Mouse (Mus musculus) midbrain, embryonic 13.5 days (tissue): ENCODE data around the gene St6galnac4. TPM values are rescaled to one million over a fixed set of nuclear protein-coding genes. Genes with fewer than 3 reads are reported as not detected.

Source experiments
- ATAC-seq: fragments of 200-750 bp; cut with Nextera tagmentation; 2 replicates; pipeline ENCODE4 v1.8.0; 2017; ENCODE audit warnings: mild to moderate bottlenecking, moderate TSS enrichment, moderate library complexity
- H3K27ac ChIP-seq: fragments of 300-500 bp; sonication (generic); 2 replicates; pipeline ENCODE4 v1.5.1; 2015; ENCODE audit warnings: inconsistent platforms, mild to moderate bottlenecking, moderate library complexity
- H3K27me3 ChIP-seq: fragments of 300-500 bp; sonication (generic); 2 replicates; pipeline ENCODE4 v1.6.1; 2015; ENCODE audit warnings: mild to moderate bottlenecking, inconsistent platforms
- H3K36me3 ChIP-seq: fragments of 300-500 bp; sonication (generic); 2 replicates; pipeline ENCODE4 v1.6.1; 2015; ENCODE audit warnings: mild to moderate bottlenecking, inconsistent platforms
- H3K4me1 ChIP-seq: fragments of 300-500 bp; sonication (generic); replicated peaks from 2 replicates; pipeline ENCODE4 v1.6.1; 2015; ENCODE audit warnings: inconsistent platforms
- H3K4me2 ChIP-seq: fragments of 300-500 bp; sonication (generic); replicated peaks from 2 replicates; pipeline ENCODE4 v1.6.1; 2015; ENCODE audit warnings: moderate library complexity, mild to moderate bottlenecking, inconsistent platforms
- H3K4me3 ChIP-seq: fragments of 300-500 bp; sonication (generic); replicated peaks from 2 replicates; pipeline ENCODE4 v1.5.1; 2015; ENCODE audit warnings: mild to moderate bottlenecking, inconsistent platforms
- H3K9ac ChIP-seq: fragments of 300-500 bp; sonication (generic); replicated peaks from 2 replicates; pipeline ENCODE4 v1.6.1; 2015; ENCODE audit warnings: mild to moderate bottlenecking, inconsistent platforms
- H3K9me3 ChIP-seq: fragments of 300-500 bp; sonication (generic); 2 replicates; pipeline ENCODE4 v1.6.1; 2016; ENCODE audit warnings: mild to moderate bottlenecking, inconsistent platforms
- WGBS: fragments of 180-500 bp; shearing (Covaris S2); methylation state at CpG from one replicate; pipeline ENCODE4 v1.1.7; 2015; 5-methylcytosine and 5-hydroxymethylcytosine counted together
- polyA plus RNA-seq: library from polyadenylated mRNA; unstranded; fragments of >200 nt; fragmentation: Nextera tagmentation; extraction: Ambion mirVana; gene quantifications from 2 replicates; pipeline ENCODE4 v1.2.1, GENCODE M21; 2015

St6galnac4 gene
- polyA plus RNA-seq, 1 experiment from 2014 or later, result 16.3 TPM

DNA sequence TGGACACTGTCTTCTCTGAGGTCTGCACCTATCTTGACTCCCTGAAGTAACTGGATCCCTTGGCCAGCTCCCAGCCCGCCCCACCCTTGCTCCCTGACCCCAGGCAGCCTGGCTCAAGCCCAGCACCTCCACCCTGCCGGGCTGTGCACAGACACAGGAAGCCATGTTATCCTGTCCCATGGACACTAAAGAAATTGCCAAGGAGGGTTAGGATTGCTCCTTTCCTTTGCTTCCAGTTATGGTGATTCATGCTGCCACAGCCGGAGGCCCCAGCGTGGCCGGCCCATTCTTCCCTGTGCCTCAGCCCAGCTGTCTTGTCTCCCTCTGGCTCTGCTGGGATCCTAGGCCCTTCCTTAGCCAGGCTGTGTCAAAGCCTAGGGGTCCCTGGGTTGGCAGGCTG lies 46.8 kb downstream of the St6galnac4 start:
- Histone ChIP-seq H3K4me2 (no peak overlapping the region), H3K27ac (no peak overlapping the region), H3K9ac (no peak overlapping the region), H3K27me3 (no peaks in the 10 kb centered on the region), H3K36me3 (peaks cover 10% of the 10 kb centered on the region; the same call in 1 of the 2 replicates), H3K9me3 (no peaks in the 10 kb centered on the region), H3K4me1 (peaks cover 32% of the 10 kb centered on the region), H3K4me3 (no peak overlapping the region)
- WGBS, result 79% methylated on average over 5 of the region's 5 CpGs
- ATAC-seq, result no peak

DNA sequence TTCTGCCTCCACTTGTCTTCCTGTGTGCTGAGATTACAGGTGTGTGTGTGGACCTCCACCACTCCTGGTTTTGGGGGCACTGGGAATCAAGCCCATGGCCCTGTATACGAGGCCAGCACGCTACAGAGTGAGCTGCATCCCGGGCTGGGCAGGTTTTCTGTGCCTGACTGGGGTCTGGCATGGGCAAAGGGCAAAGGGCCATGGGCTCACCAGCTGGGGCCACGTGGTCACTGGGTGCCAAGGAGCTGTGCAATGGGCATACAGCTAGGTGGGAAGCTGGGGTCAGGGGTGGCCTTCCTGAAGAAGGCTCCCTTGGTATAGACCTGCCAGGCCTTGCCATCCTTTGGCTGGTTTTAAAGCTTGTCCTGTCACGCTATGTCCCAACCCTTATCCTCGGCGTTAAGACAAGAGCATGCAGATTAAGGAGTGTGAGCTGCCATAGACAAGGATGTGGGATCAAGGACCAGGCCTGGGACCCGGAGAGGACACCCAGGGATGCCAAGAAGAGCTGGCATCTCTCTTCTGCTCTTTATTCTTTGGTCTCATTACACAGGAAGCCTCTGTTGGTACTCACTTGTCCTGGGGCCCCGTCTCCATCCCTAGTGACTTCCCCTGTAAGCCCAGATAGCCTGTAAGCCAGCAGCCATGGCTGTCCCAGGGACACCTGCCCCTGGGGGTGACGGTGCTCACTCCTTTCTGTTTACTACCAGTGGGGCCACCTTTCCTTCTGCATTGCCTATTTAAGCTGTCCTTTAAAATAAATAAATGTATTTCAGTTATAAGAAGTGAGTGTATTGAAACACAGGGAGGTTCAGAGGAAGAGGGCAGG lies 47.6 kb downstream of the St6galnac4 start:
- Histone ChIP-seq H3K36me3 (peaks cover 10% of the 10 kb centered on the region; the same call in 1 of the 2 replicates), H3K9me3 (no peaks in the 10 kb centered on the region), H3K27ac (no peak overlapping the region), H3K4me3 (no peak overlapping the region), H3K4me2 (no peak overlapping the region), H3K9ac (no peak overlapping the region), H3K4me1 (peaks cover 24% of the 10 kb centered on the region), H3K27me3 (no peaks in the 10 kb centered on the region)
- 81% methylated on average over 10 of the region's 10 CpGs for WGBS
- no peak for ATAC-seq

DNA sequence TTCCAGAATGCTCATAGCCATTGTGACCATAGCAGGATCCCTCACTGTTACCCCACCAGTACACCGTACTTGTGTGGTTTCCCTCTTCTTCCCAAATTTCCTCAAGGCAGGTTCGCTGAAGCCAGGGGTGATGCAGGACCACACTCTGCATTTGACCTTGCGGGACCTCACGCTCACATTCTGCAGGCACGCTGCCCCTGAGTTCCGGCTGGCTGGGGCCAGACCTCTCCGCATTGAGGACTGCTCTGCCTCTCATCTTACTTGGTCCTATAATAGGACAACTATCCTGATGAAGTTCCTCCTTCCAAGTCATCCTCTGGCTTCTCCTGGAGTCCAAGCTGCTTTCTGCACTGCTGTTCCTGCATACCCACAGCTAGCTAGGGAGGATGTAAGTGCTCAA lies 49.7 kb downstream of the St6galnac4 start:
- Histone ChIP-seq H3K9me3 (no peaks in the 10 kb centered on the region), H3K4me3 (no peak overlapping the region), H3K27me3 (no peaks in the 10 kb centered on the region), H3K9ac (no peak overlapping the region), H3K4me2 (no peak overlapping the region), H3K4me1 (peaks cover 8% of the 10 kb centered on the region; the same call in 1 of the 2 replicates), H3K36me3 (peaks cover 10% of the 10 kb centered on the region; the same call in 1 of the 2 replicates), H3K27ac (no peak overlapping the region)
- WGBS, result 91% methylated on average over 7 of the region's 7 CpGs
- ATAC-seq, result no peak

- ATAC-seq, result no peak
Measured at GRCm38 (mm10) chr2:32637778-32638281, 50.9 kb downstream of the St6galnac4 start.

GRCm38 (mm10) chr2:32639632-32640031 lies 52.7 kb downstream of the St6galnac4 start:
- H3K36me3 ChIP-seq, result no peaks in the 10 kb centered on the region
- H3K4me1 ChIP-seq, result peaks cover 5% of the 10 kb centered on the region; the same call in 1 of the 2 replicates
- H3K4me3 ChIP-seq, result no peak overlapping the region
- H3K27ac ChIP-seq, result no peak overlapping the region
- H3K27me3 ChIP-seq, result no peaks in the 10 kb centered on the region
- H3K9ac ChIP-seq, result no peak overlapping the region
- H3K9me3 ChIP-seq, result no peaks in the 10 kb centered on the region
- 83% methylated on average over 1 of the region's 1 CpGs for WGBS
- H3K4me2 ChIP-seq, result no peak overlapping the region
- no peak for ATAC-seq

More at GRCm38 (mm10) chr2:32637778-32638281, 50.9 kb downstream of the St6galnac4 start:
- no peaks in the 10 kb centered on the region for H3K27me3 ChIP-seq
- 57% methylated on average over 11 of the region's 11 CpGs for WGBS
- no peaks in the 10 kb centered on the region for H3K9me3 ChIP-seq
- no peak overlapping the region for H3K4me2 ChIP-seq
- peaks cover 10% of the 10 kb centered on the region; the same call in 1 of the 2 replicates for H3K36me3 ChIP-seq
- H3K27ac ChIP-seq, result no peak overlapping the region
- no peak overlapping the region for H3K4me3 ChIP-seq
- peaks cover 5% of the 10 kb centered on the region; the same call in 1 of the 2 replicates for H3K4me1 ChIP-seq
- 0 out of 2 replicates have a peak overlapping the region, but pooled peaks have one; percentile 32 for H3K9ac ChIP-seq

- no peak for ATAC-seq
- no peaks in the 10 kb centered on the region for H3K27me3 ChIP-seq
- no peak overlapping the region for H3K4me3 ChIP-seq
- H3K4me1 ChIP-seq, result peaks cover 5% of the 10 kb centered on the region; the same call in 1 of the 2 replicates
- H3K27ac ChIP-seq, result no peak overlapping the region
- 69% methylated on average over 6 of the region's 6 CpGs for WGBS
- H3K9me3 ChIP-seq, result no peaks in the 10 kb centered on the region
- no peak overlapping the region; the same call in 1 of the 2 replicates for H3K9ac ChIP-seq
- H3K36me3 ChIP-seq, result no peaks in the 10 kb centered on the region
- H3K4me2 ChIP-seq, result no peak overlapping the region
Measured at GRCm38 (mm10) chr2:32640550-32641051, 53.7 kb downstream of the St6galnac4 start.

DNA sequence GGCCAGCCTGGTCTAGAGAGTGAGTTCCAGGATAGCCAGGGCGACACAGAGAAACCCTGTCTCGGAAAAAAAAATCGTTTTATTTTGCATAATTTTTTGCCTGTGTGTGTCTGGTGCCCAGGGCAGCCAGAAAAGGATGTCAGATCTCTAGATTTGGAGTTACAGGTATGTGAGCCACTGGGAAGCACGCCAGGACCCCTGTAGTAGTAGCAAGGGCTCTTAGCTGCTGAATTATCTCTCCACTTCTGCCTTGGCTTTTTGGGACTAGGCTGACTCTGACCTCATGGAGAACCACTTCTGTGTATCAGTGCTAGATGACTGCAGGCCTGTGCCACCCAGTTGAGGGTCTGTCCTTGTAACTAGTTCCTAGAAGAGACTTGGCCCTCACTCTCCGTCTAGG lies 54.9 kb downstream of the St6galnac4 start:
- no peaks in the 10 kb centered on the region for H3K27me3 ChIP-seq
- H3K4me1 ChIP-seq, result peaks cover 5% of the 10 kb centered on the region; the same call in 1 of the 2 replicates
- no peak overlapping the region for H3K27ac ChIP-seq
- no peak for ATAC-seq
- H3K9ac ChIP-seq, result no peak overlapping the region
- no peak overlapping the region for H3K4me3 ChIP-seq
- no peak overlapping the region for H3K4me2 ChIP-seq
- 83% methylated on average over 5 of the region's 5 CpGs for WGBS
- H3K9me3 ChIP-seq, result no peaks in the 10 kb centered on the region
- H3K36me3 ChIP-seq, result no peaks in the 10 kb centered on the region

- Histone ChIP-seq H3K4me1 (peaks cover 3% of the 10 kb centered on the region; the same call in 1 of the 2 replicates), H3K36me3 (no peaks in the 10 kb centered on the region), H3K9me3 (no peaks in the 10 kb centered on the region), H3K4me3 (no peak overlapping the region), H3K9ac (no peak overlapping the region), H3K27ac (no peak overlapping the region), H3K4me2 (no peak overlapping the region), H3K27me3 (no peaks in the 10 kb centered on the region)
- 70% methylated on average over 7 of the region's 7 CpGs for WGBS
- ATAC-seq, result no peak
Measured at GRCm38 (mm10) chr2:32642813-32643212, 55.9 kb downstream of the St6galnac4 start.

DNA sequence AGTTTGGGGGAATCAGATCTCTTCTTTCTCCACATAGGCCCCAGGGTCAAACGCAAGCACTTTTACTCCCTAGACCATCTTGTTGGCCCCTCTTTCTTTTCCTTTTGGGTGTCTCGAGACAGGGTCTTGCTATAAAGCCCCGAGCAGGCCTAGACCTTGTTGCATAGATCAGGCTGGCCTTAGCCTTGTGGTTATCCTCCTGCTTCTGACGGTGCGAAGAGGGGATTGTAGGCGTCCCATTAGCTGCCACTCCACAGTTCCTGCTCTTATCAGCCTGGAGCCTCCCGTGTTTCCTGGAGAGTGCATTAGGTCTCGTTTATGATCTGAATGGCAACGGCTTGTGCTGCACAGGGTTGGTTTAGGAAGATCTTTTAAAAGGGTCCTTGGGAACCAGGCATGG lies 57.2 kb downstream of the St6galnac4 start:
- Histone ChIP-seq H3K4me2 (no peak overlapping the region), H3K9ac (no peak overlapping the region), H3K4me1 (no peaks in the 10 kb centered on the region), H3K27me3 (no peaks in the 10 kb centered on the region), H3K27ac (no peak overlapping the region), H3K4me3 (no peak overlapping the region), H3K36me3 (no peaks in the 10 kb centered on the region), H3K9me3 (no peaks in the 10 kb centered on the region)
- ATAC-seq, result no peak
- 84% methylated on average over 9 of the region's 9 CpGs for WGBS

GRCm38 (mm10) chr2:32644799-32645475 lies 58.0 kb downstream of the St6galnac4 start:
- no peak overlapping the region for H3K9ac ChIP-seq
- WGBS, result 86% methylated on average over 8 of the region's 8 CpGs
- no peak overlapping the region for H3K4me3 ChIP-seq
- H3K4me1 ChIP-seq, result no peaks in the 10 kb centered on the region
- no peak overlapping the region for H3K27ac ChIP-seq
- no peaks in the 10 kb centered on the region for H3K36me3 ChIP-seq
- no peaks in the 10 kb centered on the region for H3K9me3 ChIP-seq
- H3K27me3 ChIP-seq, result no peaks in the 10 kb centered on the region
- no peak for ATAC-seq
- no peak overlapping the region for H3K4me2 ChIP-seq

DNA sequence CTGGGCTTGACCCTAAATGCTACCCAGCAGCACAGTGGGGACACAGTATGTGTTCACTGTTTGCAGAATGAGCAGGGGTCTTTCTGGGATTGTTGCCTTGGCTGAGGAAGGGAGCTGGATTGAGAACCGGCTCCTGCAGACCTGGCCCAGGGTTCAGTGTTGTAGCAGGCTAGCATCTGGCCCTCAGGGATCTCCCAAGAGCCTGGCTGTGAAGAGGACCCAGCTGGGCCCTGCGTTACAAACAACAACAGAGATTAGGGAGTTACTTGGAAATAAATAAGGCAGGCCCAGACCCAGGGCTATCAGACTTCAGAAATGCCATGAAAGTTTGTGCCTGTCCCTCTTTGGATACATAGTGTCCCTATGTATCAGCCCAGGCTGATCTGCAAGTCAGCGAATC lies 58.8 kb downstream of the St6galnac4 start:
- no peaks in the 10 kb centered on the region for H3K9me3 ChIP-seq
- no peak overlapping the region for H3K9ac ChIP-seq
- 65% methylated on average over 3 of the region's 3 CpGs for WGBS
- ATAC-seq, result no peak
- no peak overlapping the region for H3K27ac ChIP-seq
- H3K4me1 ChIP-seq, result no peaks in the 10 kb centered on the region
- no peak overlapping the region for H3K4me2 ChIP-seq
- no peak overlapping the region for H3K4me3 ChIP-seq
- no peaks in the 10 kb centered on the region for H3K36me3 ChIP-seq
- no peaks in the 10 kb centered on the region for H3K27me3 ChIP-seq
